Mouse (Mus musculus): ENCODE measurements at regions not wholly inside any gene's neighbourhood (a gene's known extent, or its start where the extent isn't known, plus 50 kb on each side); places are given as distances from the start of the nearest gene placed in this dataset.

- Histone ChIP-seq H3K27me3 (replicated peaks; ENCODE audit: low read depth, poor library complexity, severe bottlenecking) (no peaks in the 10 kb centered on the region), H3K4me3 (no peak overlapping the region), H3K4me1 (no peaks in the 10 kb centered on the region), H3K27ac (replicated peaks) (no peak overlapping the region), H3K9me3 (peaks cover 3% of the 10 kb centered on the region; the same call in 1 of the 2 replicates), H3K36me3 (replicated peaks) (no peaks in the 10 kb centered on the region)
- 94% methylated on average over 16 of the region's 16 CpGs for WGBS
- DNase-seq (ENCODE audit: low spot score): peak; percentile 99
These were observed 789.2 kb upstream of the Ddx18 start for GRCm38 (mm10) chr1:122357015-122357414.

- DNase-seq (ENCODE audit: low spot score): no peak
- no peaks in the 10 kb centered on the region for H3K9me3 ChIP-seq
- no peaks in the 10 kb centered on the region for H3K27me3 ChIP-seq (replicated peaks; ENCODE audit: low read depth, poor library complexity, severe bottlenecking)
- no peak overlapping the region for H3K4me3 ChIP-seq
- H3K4me1 ChIP-seq: no peaks in the 10 kb centered on the region
- no peak overlapping the region for H3K27ac ChIP-seq (replicated peaks)
- H3K36me3 ChIP-seq (replicated peaks): no peaks in the 10 kb centered on the region
These were observed 783.7 kb upstream of the Ddx18 start for GRCm38 (mm10) chr1:122351530-122351929.

GRCm38 (mm10) chr1:122333267-122333666 lies 765.5 kb upstream of the Ddx18 start:
- no peak for DNase-seq (ENCODE audit: low spot score)
- Histone ChIP-seq H3K4me1 (no peaks in the 10 kb centered on the region), H3K9me3 (no peaks in the 10 kb centered on the region), H3K27ac (replicated peaks) (no peak overlapping the region), H3K36me3 (replicated peaks) (no peaks in the 10 kb centered on the region), H3K4me3 (no peak overlapping the region), H3K27me3 (replicated peaks; ENCODE audit: low read depth, poor library complexity, severe bottlenecking) (no peaks in the 10 kb centered on the region)
- 87% methylated on average over 6 of the region's 6 CpGs for WGBS

- no peaks in the 10 kb centered on the region for H3K9me3 ChIP-seq
- DNase-seq (ENCODE audit: low spot score): no peak
- H3K27ac ChIP-seq (replicated peaks): no peak overlapping the region
- H3K4me3 ChIP-seq: no peak overlapping the region
- H3K27me3 ChIP-seq (replicated peaks; ENCODE audit: low read depth, poor library complexity, severe bottlenecking): no peaks in the 10 kb centered on the region
- whole genome bisulfite sequencing: 40% methylated on average over 1 of the region's 1 CpGs
- no peaks in the 10 kb centered on the region for H3K4me1 ChIP-seq
- no peaks in the 10 kb centered on the region for H3K36me3 ChIP-seq (replicated peaks)
These were observed 760.5 kb upstream of the Ddx18 start for GRCm38 (mm10) chr1:122328276-122328675.
